Comparison of ENCODE assay signal across 8 mouse cellular contexts in the genomic region with DNA sequence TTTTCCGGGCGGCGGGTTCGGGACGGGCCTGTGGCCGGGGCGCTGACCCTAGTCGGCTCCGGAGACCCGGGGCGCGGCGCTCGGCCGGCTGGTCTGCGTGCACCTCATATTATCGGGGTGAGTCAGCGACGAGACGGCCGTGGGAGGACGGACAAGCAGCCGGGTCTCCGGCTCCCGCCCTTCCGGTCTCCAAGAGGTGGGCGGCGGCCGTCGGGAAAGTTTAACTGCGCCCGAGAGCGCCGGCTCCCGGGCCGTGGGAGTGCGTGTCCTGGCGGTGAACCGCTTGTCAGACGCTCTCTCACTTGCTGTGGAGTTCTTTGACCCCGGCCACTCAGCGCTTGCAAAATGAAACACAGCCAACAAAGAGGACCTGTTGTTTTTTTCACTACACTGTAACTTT. TPM values are rescaled to one million over a fixed set of nuclear protein-coding genes. Genes with fewer than 3 reads are reported as not detected.
DNase-seq lines count a peak whose midpoint lies in the region; ATAC-seq and TF ChIP-seq lines count a peak whose summit lies in the region.

No protein-coding gene starts in this region.

- H3K36me3 ChIP-seq in hindbrain, embryonic 13.5 days = peaks cover 4% of the 10 kb centered on the region
- 0 out of 2 replicates have a peak, but pooled peaks cover 4% of the 10 kb centered on the region for H3K36me3 ChIP-seq in liver, embryonic 11.5 days (ENCODE audit: control insufficient read depth, insufficient read depth, low read length)
- no peaks in the 10 kb centered on the region for H3K36me3 ChIP-seq in midbrain, postnatal 0 days (ENCODE audit: insufficient read depth, low read length)

- peaks cover 8% of the 10 kb centered on the region; the same call in 1 of the 2 replicates for H3K27me3 ChIP-seq in hindbrain, embryonic 13.5 days
- H3K27me3 ChIP-seq in liver, embryonic 11.5 days (replicated peaks; ENCODE audit: control insufficient read depth, insufficient read depth, low read length) = no peaks in the 10 kb centered on the region
- H3K27me3 ChIP-seq in midbrain, postnatal 0 days (ENCODE audit: insufficient read depth, low read length) = no peaks in the 10 kb centered on the region

- H3K4me1 ChIP-seq in hindbrain, embryonic 13.5 days (replicated peaks) = peaks cover 15% of the 10 kb centered on the region
- H3K4me1 ChIP-seq in liver, embryonic 11.5 days (replicated peaks; ENCODE audit: control insufficient read depth, insufficient read depth, low read length) = peaks cover 8% of the 10 kb centered on the region; the same call in 1 of the 2 replicates
- H3K4me1 ChIP-seq in midbrain, postnatal 0 days (ENCODE audit: insufficient read depth, low read length) = no peaks in the 10 kb centered on the region

- 0 out of 2 replicates have a peak, but pooled peaks have one; percentile 4 for TF ChIP-seq CTCF in midbrain, postnatal 0 days (IDR thresholded peaks at IDR 0.05)

- H3K27ac ChIP-seq in hindbrain, embryonic 13.5 days = peak overlapping the region; percentile 88
- H3K27ac ChIP-seq in liver, embryonic 11.5 days (ENCODE audit: low read depth, low read length) = peak overlapping the region; percentile 90
- peak overlapping the region; percentile 70 for H3K27ac ChIP-seq in midbrain, postnatal 0 days (ENCODE audit: low read depth, low read length)

- H3K9ac ChIP-seq in hindbrain, embryonic 13.5 days = peak overlapping the region; percentile 82
- H3K9ac ChIP-seq in liver, embryonic 11.5 days (ENCODE audit: low read depth, low read length) = peak overlapping the region; percentile 73
- peak overlapping the region; percentile 74 for H3K9ac ChIP-seq in midbrain, postnatal 0 days (replicated peaks; ENCODE audit: low read length, poor library complexity, severe bottlenecking)

- DNase-seq in frontal cortex, postnatal 14 days (ENCODE audit: low spot score in 2 of 2) = no peak
- peak; percentile 81 for DNase-seq in ZHBTc4 (ENCODE audit: low read depth, low spot score)
- peak; percentile 78 for DNase-seq in fibroblast of lung, adult 2 months (ENCODE audit: low read depth)
- no peak for DNase-seq in liver, embryonic 11.5 days (ENCODE audit: low spot score)
- peak; percentile 10 for DNase-seq in midbrain, postnatal 0 days (ENCODE audit: low spot score)
- no peak for DNase-seq in cerebellum, adult 9-10 months

- no peaks in the 10 kb centered on the region for H3K9me3 ChIP-seq in hindbrain, embryonic 13.5 days
- no peaks in the 10 kb centered on the region for H3K9me3 ChIP-seq in liver, embryonic 11.5 days (ENCODE audit: control insufficient read depth, low read length)
- no peaks in the 10 kb centered on the region for H3K9me3 ChIP-seq in midbrain, postnatal 0 days (ENCODE audit: low read length)

- under 1% methylated on average over 40 of the region's 42 CpGs for whole genome bisulfite sequencing in hindbrain, embryonic 13.5 days
- under 1% methylated on average over 41 of the region's 42 CpGs for WGBS in liver, embryonic 11.5 days
- WGBS in midbrain, postnatal 0 days = under 1% methylated on average over 42 of the region's 42 CpGs

- peak; percentile 24 for ATAC-seq in frontal cortex, adult (ENCODE audit: low TSS enrichment)
- peak; percentile 63; the same call in 1 of the 2 replicates for ATAC-seq in hindbrain, embryonic 13.5 days (ENCODE audit: low FRiP score)
- peak; percentile 77 for ATAC-seq in liver, embryonic 11.5 days (replicated peaks; ENCODE audit: low FRiP score)
- ATAC-seq in midbrain, postnatal 0 days (ENCODE audit: low FRiP score) = no peak

- peak overlapping the region; percentile 80 for H3K4me3 ChIP-seq in hindbrain, embryonic 13.5 days
- peak overlapping the region; percentile 94 for H3K4me3 ChIP-seq in liver, embryonic 11.5 days (ENCODE audit: low read depth, low read length)
- H3K4me3 ChIP-seq in midbrain, postnatal 0 days (ENCODE audit: low read depth, low read length) = peak overlapping the region; percentile 85

- peak overlapping the region; percentile 74 for H3K4me2 ChIP-seq in hindbrain, embryonic 13.5 days
- peak overlapping the region; percentile 73 for H3K4me2 ChIP-seq in liver, embryonic 11.5 days
- peak overlapping the region; percentile 66 for H3K4me2 ChIP-seq in midbrain, postnatal 0 days (ENCODE audit: low read depth, low read length, poor library complexity, severe bottlenecking)

RNA-seq across cellular contexts. Expression of gene Coq10b, which starts 0.4 kb away (rescaled TPM):
- polyA plus RNA-seq in hindbrain, embryonic 13.5 days (2015; fragmentation: Nextera tagmentation; extraction: Ambion mirVana) = 31.6 and 33.4 TPM in 2 replicates
- polyA plus RNA-seq in liver, embryonic 11.5 days (2014; fragmentation: Nextera tagmentation; extraction: Ambion mirVana) = 21.1 and 22.2 TPM in 2 replicates
- total RNA-seq in midbrain, postnatal 0 days (2014; rRNA removed) = 19.7 and 25.3 TPM in 2 replicates
- 25.9 and 26.5 TPM in 2 replicates for polyA plus RNA-seq in midbrain, postnatal 0 days (2015; fragmentation: Nextera tagmentation; extraction: Ambion mirVana)

RNA-seq across cellular contexts. Expression of gene Sf3b1, which starts 25.7 kb away (rescaled TPM):
- 343 and 352 TPM in 2 replicates for polyA plus RNA-seq in hindbrain, embryonic 13.5 days (2015; fragmentation: Nextera tagmentation; extraction: Ambion mirVana)
- 223 and 255 TPM in 2 replicates for polyA plus RNA-seq in liver, embryonic 11.5 days (2014; fragmentation: Nextera tagmentation; extraction: Ambion mirVana)
- 171 and 262 TPM in 2 replicates for total RNA-seq in midbrain, postnatal 0 days (2014; rRNA removed)
- 250 and 282 TPM in 2 replicates for polyA plus RNA-seq in midbrain, postnatal 0 days (2015; fragmentation: Nextera tagmentation; extraction: Ambion mirVana)

RNA-seq across cellular contexts. Expression of gene Hspe1, which starts 34.9 kb away (rescaled TPM):
- 265 and 290 TPM in 2 replicates for polyA plus RNA-seq in hindbrain, embryonic 13.5 days (2015; fragmentation: Nextera tagmentation; extraction: Ambion mirVana)
- polyA plus RNA-seq in liver, embryonic 11.5 days (2014; fragmentation: Nextera tagmentation; extraction: Ambion mirVana) = 894 and 968 TPM in 2 replicates
- 85.5 and 103 TPM in 2 replicates for total RNA-seq in midbrain, postnatal 0 days (2014; rRNA removed)
- 249 and 263 TPM in 2 replicates for polyA plus RNA-seq in midbrain, postnatal 0 days (2015; fragmentation: Nextera tagmentation; extraction: Ambion mirVana)

RNA-seq across cellular contexts. Expression of gene Hspd1, which starts 35.0 kb away (rescaled TPM):
- 287 and 288 TPM in 2 replicates for polyA plus RNA-seq in hindbrain, embryonic 13.5 days (2015; fragmentation: Nextera tagmentation; extraction: Ambion mirVana)
- polyA plus RNA-seq in liver, embryonic 11.5 days (2014; fragmentation: Nextera tagmentation; extraction: Ambion mirVana) = 809 and 855 TPM in 2 replicates
- total RNA-seq in midbrain, postnatal 0 days (2014; rRNA removed) = 92.5 and 105 TPM in 2 replicates
- 211 and 217 TPM in 2 replicates for polyA plus RNA-seq in midbrain, postnatal 0 days (2015; fragmentation: Nextera tagmentation; extraction: Ambion mirVana)

Comparison
In these comparisons a context has a peak if more than half of its experiments do, and no peak if none do; other contexts are left out.
1. DNase-seq: peak in ZHBTc4 (single experiment), fibroblast of lung, adult 2 months (single experiment) and midbrain, postnatal 0 days (single experiment); none in frontal cortex, postnatal 14 days (0 of 2), liver, embryonic 11.5 days (single experiment) and cerebellum, adult 9-10 months (single experiment).
2. Peak in every context shown above with its lines, with median percentiles within 50 percentile points of each other: H3K27ac ChIP-seq, H3K4me2 ChIP-seq, H3K4me3 ChIP-seq and H3K9ac ChIP-seq.